In the genomic region with DNA sequence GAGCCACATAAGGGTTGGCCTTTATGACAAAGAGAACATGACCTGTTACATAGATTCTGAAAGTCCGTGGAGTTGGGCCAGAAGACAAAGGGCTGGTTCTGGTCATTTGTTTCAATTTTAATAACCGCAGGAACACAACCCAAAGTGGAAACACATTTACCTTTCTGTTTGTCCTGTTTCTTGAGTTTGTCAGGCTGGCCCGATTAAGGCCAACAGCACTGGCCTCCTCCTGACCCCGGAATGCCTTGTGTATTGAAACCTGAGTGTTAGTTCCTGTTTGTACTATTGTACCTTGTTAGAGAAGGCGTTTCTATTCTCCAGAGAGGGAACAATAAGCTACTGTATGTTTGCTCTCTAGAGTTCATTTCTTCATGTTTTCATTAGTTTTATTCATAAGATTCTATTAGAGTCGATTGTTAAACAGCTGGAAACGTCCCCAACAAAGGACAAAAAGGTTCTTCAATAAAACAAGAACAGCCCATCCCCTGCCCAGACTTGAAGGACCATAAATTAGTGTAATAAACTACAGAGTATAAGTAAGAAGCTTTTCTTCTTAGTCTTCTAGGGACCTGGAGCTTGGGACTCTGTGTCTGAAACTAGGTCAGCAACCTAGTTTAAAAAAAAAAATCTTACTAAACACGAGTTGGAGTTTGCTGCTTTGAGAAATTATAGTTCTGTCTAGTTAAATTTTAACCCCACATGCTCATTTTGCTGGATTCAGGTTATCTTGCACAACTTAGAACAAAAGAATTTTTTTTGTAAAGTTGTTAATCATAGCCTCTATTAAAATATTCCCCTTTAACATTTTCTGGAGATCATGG, we compare ENCODE assay signal across 14 mouse cellular contexts. TPM values are rescaled to one million over a fixed set of nuclear protein-coding genes. Genes with fewer than 3 reads are reported as not detected.
DNase-seq lines count a peak whose midpoint lies in the region; ATAC-seq lines count a peak whose summit lies in the region.
"Had no signal": no experiment of that assay in that cellular context is flagged by ENCODE, and none has a peak within 500 bp of the region (broad histone marks: within the 10 kb centered on the region; RNA-seq: fewer than 3 reads in every experiment).

No protein-coding gene starts in this region.

- H3K27me3 ChIP-seq in intestine, embryonic 14.5 days (replicated peaks; ENCODE audit: control insufficient read depth, insufficient read depth, low read length): no peaks in the 10 kb centered on the region
- H3K27me3 ChIP-seq: hindbrain, embryonic 13.5 days had no signal

- no peak overlapping the region for H3K4me3 ChIP-seq in intestine, embryonic 14.5 days (ENCODE audit: low read depth, low read length)
- H3K4me3 ChIP-seq: hindbrain, embryonic 13.5 days had no signal

- peak; percentile 11 to 51 for DNase-seq in lung, adult 18-20 months
- no peak for DNase-seq in lung, postnatal 10 days
- DNase-seq in embryo, embryonic 11 days: peak; percentile 35
- peak; percentile 44 for DNase-seq in intestine, embryonic 14.5 days (ENCODE audit: low spot score)
- DNase-seq in mesoderm, embryonic 11.5 days (ENCODE audit: low read depth, low spot score): peak; percentile 30
- no peak for DNase-seq in spleen, adult 18-20 months
- no peak for DNase-seq in adrenal gland, postnatal 10 days
- DNase-seq in cerebellum, postnatal 4 days (ENCODE audit: low spot score in 2 of 2): no peak
- DNase-seq: cerebellum, postnatal 36 days; heart, adult 11 months; kidney, postnatal 14 days had no signal

- H3K9me3 ChIP-seq in intestine, embryonic 14.5 days (ENCODE audit: control insufficient read depth, low read length): no peaks in the 10 kb centered on the region
- H3K9me3 ChIP-seq: hindbrain, embryonic 13.5 days had no signal

- ATAC-seq in intestine, embryonic 14.5 days (replicated peaks; ENCODE audit: low FRiP score, low TSS enrichment, low read depth): no peak
- ATAC-seq: midbrain, embryonic 16.5 days had no signal

- no peak overlapping the region for H3K27ac ChIP-seq in intestine, embryonic 14.5 days (ENCODE audit: low read depth)
- H3K27ac ChIP-seq: hindbrain, embryonic 13.5 days had no signal

- 42% methylated on average over 8 of the region's 8 CpGs for WGBS in intestine, embryonic 14.5 days

- no peak overlapping the region for H3K9ac ChIP-seq in intestine, embryonic 14.5 days (ENCODE audit: low read length)
- H3K9ac ChIP-seq: hindbrain, embryonic 13.5 days had no signal

- H3K36me3 ChIP-seq in intestine, embryonic 14.5 days (ENCODE audit: control insufficient read depth, insufficient read depth, low read length): no peaks in the 10 kb centered on the region
- H3K36me3 ChIP-seq: hindbrain, embryonic 13.5 days had no signal

- peaks cover 4% of the 10 kb centered on the region for H3K4me1 ChIP-seq in intestine, embryonic 14.5 days (replicated peaks; ENCODE audit: control insufficient read depth, insufficient read depth, low read length)
- H3K4me1 ChIP-seq: hindbrain, embryonic 13.5 days had no signal

- no peak overlapping the region for H3K4me2 ChIP-seq in intestine, embryonic 14.5 days (ENCODE audit: low read length)
- H3K4me2 ChIP-seq: hindbrain, embryonic 13.5 days; liver, embryonic 11.5 days had no signal

RNA-seq across cellular contexts. Expression of gene Fbxw7, which starts 40.6 kb away (rescaled TPM):
- polyA plus RNA-seq in intestine, embryonic 14.5 days (2014; fragmentation: Nextera tagmentation; extraction: Ambion mirVana): 11.7 and 12.7 TPM in 2 replicates
- 10 to 100 TPM; 14.2 to 16.8 TPM for total RNA-seq in adrenal gland, postnatal 10 days (2021)

Comparison
In these comparisons a context has a peak if more than half of its experiments do, and no peak if none do; other contexts are left out.
1. DNase-seq: peak in lung, adult 18-20 months (2 of 2), embryo, embryonic 11 days (single experiment), intestine, embryonic 14.5 days (single experiment) and mesoderm, embryonic 11.5 days (single experiment); none in lung, postnatal 10 days (single experiment), spleen, adult 18-20 months (0 of 2), adrenal gland, postnatal 10 days (single experiment) and cerebellum, postnatal 4 days (0 of 2).